Mouse (Mus musculus) liver, postnatal 0 days (tissue): ENCODE measurements around the gene Kcnt2.

ENCODE experiments used
- CTCF ChIP-seq: sonication (generic); IDR thresholded peaks from 2 replicates; pipeline ENCODE4 v1.5.1; 2016; ENCODE audit warnings: antibody characterized with exemption, low read depth
- EP300 ChIP-seq: IDR thresholded peaks from 2 replicates; pipeline ENCODE4 v1.6.1; 2016; ENCODE audit warnings: antibody characterized with exemption, low read depth, mild to moderate bottlenecking

GRCm38 (mm10) chr1:140338417-140338816 lies 92.5 kb downstream of the Kcnt2 start:
- TF ChIP-seq EP300 (no peak), CTCF (no peak)
